Mouse (Mus musculus) right cerebral cortex, postnatal 4 days (tissue): Measurements from ENCODE around the gene Kif2c.

Source experiments
- DNase-seq: peaks from one replicate; pipeline ENCODE4 v3.0.0-alpha.2; 2022

Kif2c gene

GRCm38 (mm10) chr4:117133817-117134600 lies 48.4 kb downstream of the Kif2c start, which contains the start of gene Plk3:
Gene Plk3, minus strand, starts transcription at chr4:117133963.
- DNase-seq, result peak; percentile 94

- no peak for DNase-seq
Observed at GRCm38 (mm10) chr4:117133366-117133796, 49.1 kb downstream of the Kif2c start.

GRCm38 (mm10) chr4:117132794-117133143 lies 49.7 kb downstream of the Kif2c start:
- DNase-seq, result no peak

GRCm38 (mm10) chr4:117131890-117132793 lies 50.3 kb downstream of the Kif2c start:
- no peak for DNase-seq

- DNase-seq, result no peak
Observed at GRCm38 (mm10) chr4:117131198-117131597, 51.2 kb downstream of the Kif2c start.

GRCm38 (mm10) chr4:117130790-117131189 lies 51.6 kb downstream of the Kif2c start:
- no peak for DNase-seq

GRCm38 (mm10) chr4:117127991-117128686 lies 54.3 kb downstream of the Kif2c start:
- no peak for DNase-seq

- no peak for DNase-seq
Observed at GRCm38 (mm10) chr4:117126675-117127290, 55.7 kb downstream of the Kif2c start, which contains the start of gene Tctex1d4. Gene Tctex1d4, plus strand, starts transcription at chr4:117126794.

GRCm38 (mm10) chr4:117125910-117126674 lies 56.3 kb downstream of the Kif2c start:
- no peak for DNase-seq

- peak; percentile 74 for DNase-seq
Observed at GRCm38 (mm10) chr4:117125348-117125909, 57.0 kb downstream of the Kif2c start, which contains the start of gene Btbd19. Gene Btbd19, minus strand, starts transcription at chr4:117125725.

GRCm38 (mm10) chr4:117124518-117125347 lies 57.7 kb downstream of the Kif2c start:
- DNase-seq, result no peak

GRCm38 (mm10) chr4:117124218-117124517 lies 58.3 kb downstream of the Kif2c start:
- DNase-seq, result no peak

GRCm38 (mm10) chr4:117123546-117124217 lies 58.8 kb downstream of the Kif2c start:
- DNase-seq, result no peak

GRCm38 (mm10) chr4:117122209-117122608 lies 60.2 kb downstream of the Kif2c start:
- no peak for DNase-seq

- DNase-seq, result peak; percentile 83
Observed at GRCm38 (mm10) chr4:117120445-117121414, 61.7 kb downstream of the Kif2c start.

GRCm38 (mm10) chr4:117120052-117120444 lies 62.4 kb downstream of the Kif2c start:
- no peak for DNase-seq

GRCm38 (mm10) chr4:117119636-117120035 lies 62.8 kb downstream of the Kif2c start:
- DNase-seq, result no peak

GRCm38 (mm10) chr4:117117931-117118330 lies 64.5 kb downstream of the Kif2c start:
- no peak for DNase-seq

GRCm38 (mm10) chr4:117115592-117115991 lies 66.8 kb downstream of the Kif2c start:
- no peak for DNase-seq
